ENCODE assay signal across 24 mouse cellular contexts in the genomic region with DNA sequence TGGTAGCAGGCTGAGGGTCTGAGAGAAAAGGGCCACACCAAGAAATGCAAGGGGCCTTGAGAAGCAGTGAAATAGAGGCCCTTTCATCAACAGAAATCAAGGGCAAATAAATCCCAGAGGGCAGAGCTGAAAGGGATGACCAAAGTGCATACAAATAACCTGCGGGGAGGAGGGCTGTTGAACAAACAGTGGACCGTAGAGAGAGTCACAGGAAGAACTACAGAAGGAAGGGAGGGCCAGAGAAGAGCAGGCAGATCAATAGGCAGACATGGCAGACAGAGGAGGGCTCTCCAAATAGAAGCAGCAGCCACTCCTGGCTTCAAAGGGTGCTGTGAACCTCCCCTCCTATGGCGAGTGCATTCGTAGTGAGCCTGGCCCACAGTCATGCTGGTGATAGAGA. TPM values are rescaled to one million over a fixed set of nuclear protein-coding genes. Genes with fewer than 3 reads are reported as not detected.
A peak's percentile ranks its signal among the peaks of the same experiment; 100 is the strongest.
DNase-seq lines count a peak whose midpoint lies in the region; ATAC-seq and TF ChIP-seq lines count a peak whose summit lies in the region.
"Had no signal": no experiment of that assay in that cellular context is flagged by ENCODE, and none has a peak within 500 bp of the region (broad histone marks: within the 10 kb centered on the region; RNA-seq: fewer than 3 reads in every experiment).

No protein-coding gene starts in this region.

- TF ChIP-seq CTCF in liver, adult 2 months (IDR thresholded peaks at IDR 0.05; ENCODE audit: low read depth, low read length): no peak
- no peak for TF ChIP-seq CTCF in liver, embryonic 14.5 days (IDR thresholded peaks at IDR 0.05; ENCODE audit: low read depth)
- TF ChIP-seq CTCF in liver, postnatal 0 days (IDR thresholded peaks at IDR 0.05; ENCODE audit: low read depth): no peak
- TF ChIP-seq CTCF in kidney, adult 2 months (conservative IDR thresholded peaks at IDR 0.05; ENCODE audit: insufficient read depth, insufficient read length, low read depth, low read length): no peak

- no peak overlapping the region for H3K4me2 ChIP-seq in liver, embryonic 14.5 days (ENCODE audit: low read depth)
- no peak overlapping the region for H3K4me2 ChIP-seq in liver, postnatal 0 days (ENCODE audit: low read depth, low read length)
- H3K4me2 ChIP-seq: forebrain, embryonic 13.5 days; heart, embryonic 13.5 days; hindbrain, embryonic 12.5 days; hindbrain, embryonic 15.5 days had no signal

- H3K4me3 ChIP-seq in heart, embryonic 10.5 days: no peak overlapping the region
- no peak overlapping the region for H3K4me3 ChIP-seq in liver, adult 2 months (ENCODE audit: insufficient read depth, low read depth, low read length)
- no peak overlapping the region for H3K4me3 ChIP-seq in liver, embryonic 14.5 days (ENCODE audit: insufficient read depth in 1 of 2, low read depth in 2 of 2, low read length in 2 of 2)
- H3K4me3 ChIP-seq in liver, postnatal 0 days (ENCODE audit: low read depth, low read length): no peak overlapping the region
- no peak overlapping the region for H3K4me3 ChIP-seq in kidney, adult 2 months (ENCODE audit: insufficient read depth, low read depth, low read length)
- no peak overlapping the region for H3K4me3 ChIP-seq in limb, embryonic 10.5 days
- H3K4me3 ChIP-seq: forebrain, embryonic 10.5 days; forebrain, embryonic 13.5 days; heart, embryonic 13.5 days; hindbrain, embryonic 12.5 days; hindbrain, embryonic 15.5 days had no signal

- no peaks in the 10 kb centered on the region for H3K79me2 ChIP-seq in liver, adult 2 months (ENCODE audit: control insufficient read depth, insufficient read depth, low read length)

- H3K36me3 ChIP-seq in heart, embryonic 10.5 days: no peaks in the 10 kb centered on the region
- no peaks in the 10 kb centered on the region for H3K36me3 ChIP-seq in liver, adult 2 months (ENCODE audit: control insufficient read depth, insufficient read depth, low read length)
- H3K36me3 ChIP-seq in liver, embryonic 14.5 days (replicated peaks; ENCODE audit: control insufficient read depth, insufficient read depth, low read depth): no peaks in the 10 kb centered on the region
- no peaks in the 10 kb centered on the region for H3K36me3 ChIP-seq in liver, postnatal 0 days (replicated peaks; ENCODE audit: insufficient read depth, low read length)
- H3K36me3 ChIP-seq in kidney, adult 2 months (ENCODE audit: control insufficient read depth, insufficient read depth, low read length): no peaks in the 10 kb centered on the region
- no peaks in the 10 kb centered on the region for H3K36me3 ChIP-seq in limb, embryonic 10.5 days
- H3K36me3 ChIP-seq: forebrain, embryonic 10.5 days; G1E; heart, embryonic 13.5 days; hindbrain, embryonic 12.5 days; hindbrain, embryonic 15.5 days had no signal

- 71% methylated on average over 4 of the region's 4 CpGs for WGBS in heart, embryonic 10.5 days
- 29% methylated on average over 4 of the region's 4 CpGs for WGBS in liver, adult 2 months
- 58% methylated on average over 4 of the region's 4 CpGs for WGBS in liver, embryonic 14.5 days (ENCODE audit: insufficient replicate concordance)
- WGBS in liver, postnatal 0 days (ENCODE audit: insufficient replicate concordance): 61% methylated on average over 4 of the region's 4 CpGs
- 78% methylated on average over 4 of the region's 4 CpGs for WGBS in kidney, adult 2 months
- WGBS in limb, embryonic 10.5 days: 88% methylated on average over 4 of the region's 4 CpGs

- H3K9me3 ChIP-seq in heart, embryonic 10.5 days: no peaks in the 10 kb centered on the region
- H3K9me3 ChIP-seq in liver, embryonic 14.5 days (ENCODE audit: control insufficient read depth, low read length): no peaks in the 10 kb centered on the region
- no peaks in the 10 kb centered on the region for H3K9me3 ChIP-seq in liver, postnatal 0 days (ENCODE audit: low read length)
- no peaks in the 10 kb centered on the region for H3K9me3 ChIP-seq in limb, embryonic 10.5 days (replicated peaks)
- H3K9me3 ChIP-seq: forebrain, embryonic 10.5 days; forebrain, embryonic 13.5 days; G1E; heart, embryonic 13.5 days; hindbrain, embryonic 12.5 days; hindbrain, embryonic 15.5 days had no signal

- no peak for TF ChIP-seq POLR2A in liver, adult 2 months (IDR thresholded peaks at IDR 0.05; ENCODE audit: extremely low read depth, insufficient read depth, low read length)
- no peak for TF ChIP-seq POLR2A in kidney, adult 2 months (IDR thresholded peaks at IDR 0.05; ENCODE audit: low read depth, low read length)

- no peak for TF ChIP-seq EP300 in liver, embryonic 14.5 days (IDR thresholded peaks at IDR 0.05; ENCODE audit: low read depth)
- no peak for TF ChIP-seq EP300 in liver, postnatal 0 days (IDR thresholded peaks at IDR 0.05; ENCODE audit: low read depth)

- H3K9ac ChIP-seq in liver, adult 2 months (ENCODE audit: low read depth, low read length): peak overlapping the region; percentile 46; the same call in 1 of the 2 replicates
- H3K9ac ChIP-seq in liver, embryonic 14.5 days (replicated peaks): no peak overlapping the region
- no peak overlapping the region for H3K9ac ChIP-seq in liver, postnatal 0 days (replicated peaks)
- H3K9ac ChIP-seq: forebrain, embryonic 13.5 days; heart, embryonic 13.5 days; hindbrain, embryonic 12.5 days; hindbrain, embryonic 15.5 days had no signal

- no peaks in the 10 kb centered on the region for H3K27me3 ChIP-seq in heart, embryonic 10.5 days (ENCODE audit: insufficient read depth, poor library complexity, severe bottlenecking)
- no peaks in the 10 kb centered on the region for H3K27me3 ChIP-seq in liver, adult 2 months (ENCODE audit: control insufficient read depth, insufficient read depth, low read length)
- H3K27me3 ChIP-seq in liver, embryonic 14.5 days (ENCODE audit: control insufficient read depth, insufficient read depth, low read length): no peaks in the 10 kb centered on the region
- H3K27me3 ChIP-seq in liver, postnatal 0 days (ENCODE audit: insufficient read depth, low read length): no peaks in the 10 kb centered on the region
- no peaks in the 10 kb centered on the region; the same call in 1 of the 2 replicates for H3K27me3 ChIP-seq in kidney, adult 2 months (replicated peaks; ENCODE audit: control insufficient read depth, insufficient read depth, low read length)
- no peaks in the 10 kb centered on the region for H3K27me3 ChIP-seq in limb, embryonic 10.5 days (ENCODE audit: low read depth, poor library complexity, severe bottlenecking)
- H3K27me3 ChIP-seq: forebrain, embryonic 13.5 days; heart, embryonic 13.5 days; hindbrain, embryonic 12.5 days; hindbrain, embryonic 15.5 days; Patski had no signal

- no peak overlapping the region for H3K27ac ChIP-seq in heart, embryonic 10.5 days
- H3K27ac ChIP-seq in liver, adult 2 months (replicated peaks; ENCODE audit: insufficient read depth, low read depth, low read length): peak overlapping the region; percentile 43
- H3K27ac ChIP-seq in liver, embryonic 14.5 days: no peak overlapping the region
- peak overlapping the region; percentile 37 for H3K27ac ChIP-seq in liver, postnatal 0 days (ENCODE audit: low read depth)
- H3K27ac ChIP-seq in kidney, adult 2 months (ENCODE audit: insufficient read depth, low read depth, low read length): no peak overlapping the region
- no peak overlapping the region for H3K27ac ChIP-seq in limb, embryonic 10.5 days
- H3K27ac ChIP-seq: forebrain, embryonic 10.5 days; forebrain, embryonic 13.5 days; heart, embryonic 13.5 days; hindbrain, embryonic 12.5 days; hindbrain, embryonic 15.5 days had no signal

- H3K4me1 ChIP-seq in heart, embryonic 10.5 days: 0 out of 2 replicates have a peak, but pooled peaks cover 6% of the 10 kb centered on the region
- H3K4me1 ChIP-seq in liver, adult 2 months (ENCODE audit: control insufficient read depth, insufficient read depth, low read length): peaks cover 16% of the 10 kb centered on the region
- H3K4me1 ChIP-seq in liver, embryonic 14.5 days (replicated peaks; ENCODE audit: control insufficient read depth in 2 of 2, insufficient read depth in 2 of 2, low read length in 1 of 2): peaks cover 0 to 15% of the 10 kb centered on the region in 2 experiments; a peak in 2 of 4 replicates
- H3K4me1 ChIP-seq in liver, postnatal 0 days (ENCODE audit: insufficient read depth): peaks cover 19% of the 10 kb centered on the region
- no peaks in the 10 kb centered on the region for H3K4me1 ChIP-seq in kidney, adult 2 months (ENCODE audit: control insufficient read depth, insufficient read depth, low read length)
- H3K4me1 ChIP-seq in limb, embryonic 10.5 days: peaks cover 4% of the 10 kb centered on the region; the same call in 1 of the 2 replicates
- H3K4me1 ChIP-seq: forebrain, embryonic 10.5 days; forebrain, embryonic 13.5 days; hindbrain, embryonic 12.5 days; hindbrain, embryonic 15.5 days had no signal

- peak; percentile 48 for DNase-seq in heart, embryonic 10.5 days (ENCODE audit: low spot score)
- no peak for DNase-seq in heart, adult 18-20 months
- DNase-seq in liver, adult 2 months (ENCODE audit: extremely low read depth, low read depth, low spot score): peak; percentile 83
- no peak for DNase-seq in liver
- DNase-seq in liver, embryonic 14.5 days (ENCODE audit: low read depth in 3 of 3, low spot score in 3 of 3): no peak
- no peak for DNase-seq in liver, postnatal 0 days
- no peak for DNase-seq in kidney, adult 2 months
- DNase-seq in limb, embryonic 10.5 days (ENCODE audit: low spot score): no peak
- DNase-seq: adrenal gland, postnatal 10 days; adrenal gland, postnatal 36 days; B cell, adult 2 months; cerebellum, adult 18-20 months; cerebellum, adult 9-10 months; cerebellum, postnatal 14 days; gastrocnemius, postnatal 10 days; gastrocnemius, postnatal 36 days had no signal

- ATAC-seq in liver, embryonic 14.5 days (ENCODE audit: insufficient read depth): 0 out of 2 replicates have a peak, but pooled peaks have one; percentile 21
- ATAC-seq in liver, postnatal 0 days: peak; percentile 79
- ATAC-seq: forebrain, embryonic 13.5 days; forebrain, embryonic 16.5 days; Patski had no signal

RNA-seq across cellular contexts. Expression of gene Med13, which starts 19.3 kb away (rescaled TPM):
- polyA plus RNA-seq in heart, embryonic 10.5 days (2016; fragmentation: Nextera tagmentation; extraction: Ambion mirVana): 4.1 and 7.5 TPM in 2 replicates
- total RNA-seq in heart, adult 18-20 months (2021): 10 to 100 TPM; 32.9 to 36.2 TPM
- 27.8 and 36.4 TPM in 2 replicates for total RNA-seq in liver, adult 2 months (2014; rRNA removed)
- polyA plus RNA-seq in liver, adult 2 months (2012; rRNA removed): 7.6 and 9.1 TPM in 2 replicates
- 4.5 and 5.0 TPM in 2 replicates for polyA plus RNA-seq in liver, embryonic 14.5 days (2012; rRNA removed)
- polyA plus RNA-seq in liver, embryonic 14.5 days (2014; fragmentation: Nextera tagmentation; extraction: Ambion mirVana): 3.7 and 4.4 TPM in 2 replicates
- 2.9 and 3.6 TPM in 2 replicates for polyA plus RNA-seq in liver, postnatal 0 days (2015; fragmentation: Nextera tagmentation; extraction: Ambion mirVana)
- polyA plus RNA-seq in kidney, adult 2 months (2012; rRNA removed): 19.1 and 19.4 TPM in 2 replicates
- 6.6 and 8.8 TPM in 2 replicates for polyA plus RNA-seq in limb, embryonic 10.5 days (2016; fragmentation: Nextera tagmentation; extraction: Ambion mirVana)

Comparison
In these comparisons a context has a peak if more than half of its experiments do, and no peak if none do; other contexts are left out.
1. DNase-seq: peak in heart, embryonic 10.5 days (single experiment) and liver, adult 2 months (single experiment); none in heart, adult 18-20 months (0 of 2), liver (single experiment), liver, embryonic 14.5 days (0 of 3), liver, postnatal 0 days (single experiment), kidney, adult 2 months (single experiment) and limb, embryonic 10.5 days (single experiment).
2. H3K27ac ChIP-seq: peak in liver, adult 2 months (single experiment) and liver, postnatal 0 days (single experiment); none in heart, embryonic 10.5 days (single experiment), liver, embryonic 14.5 days (single experiment), kidney, adult 2 months (single experiment) and limb, embryonic 10.5 days (single experiment).